Mouse (Mus musculus) small intestine, adult 2 months (tissue): Measurements from ENCODE around the gene Bcl2l1.

Experiments
- CTCF ChIP-seq: fragments of 200-500 bp; IDR thresholded peaks from 2 replicates; pipeline ENCODE4 v1.5.1; 2012; ENCODE audit warnings: low read depth, mild to moderate bottlenecking, control low read depth, inconsistent platforms, low read length, moderate library complexity, mixed read lengths; ENCODE audit not compliant: insufficient replicate concordance, insufficient read length; ENCODE audit errors: extremely low read depth
- POLR2A ChIP-seq: fragments of 200-500 bp; IDR thresholded peaks from 2 replicates; pipeline ENCODE4 v1.6.1; 2012; ENCODE audit warnings: low read depth, mild to moderate bottlenecking, control low read depth, inconsistent platforms, low read length, moderate library complexity

DNA sequence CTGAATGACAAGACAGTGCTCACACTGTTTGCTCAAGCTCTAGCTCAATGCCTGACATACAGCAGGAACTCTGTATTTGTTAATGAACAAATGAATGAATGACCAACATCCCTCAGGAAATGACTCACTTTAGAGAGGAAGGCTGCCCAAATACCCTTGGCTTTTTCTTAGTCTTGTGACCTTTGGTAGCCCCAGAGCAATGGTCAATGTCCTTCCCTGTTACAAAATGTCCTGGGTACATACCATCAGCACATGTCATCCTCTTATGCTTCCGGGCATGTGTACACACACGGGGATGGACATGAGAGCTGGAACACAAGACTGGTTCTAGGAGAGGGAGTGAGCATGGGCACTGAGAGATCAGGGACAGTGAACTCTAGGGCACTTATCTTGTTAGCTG is 25.5 kb downstream of the Bcl2l1 start:
- TF ChIP-seq POLR2A = no peak
- TF ChIP-seq CTCF = no peak
